Mouse (Mus musculus): ENCODE results near the gene Fhit. TPM values are rescaled to one million over a fixed set of nuclear protein-coding genes. Genes with fewer than 3 reads are reported as not detected.

The Fhit gene
- polyA plus RNA-seq, 1 experiment = 0.25 TPM

- no peaks in the 10 kb centered on the region for H3K36me3 ChIP-seq (replicated peaks; ENCODE audit: low read length)
- H3K27me3 ChIP-seq (replicated peaks) = no peaks in the 10 kb centered on the region
- no peaks in the 10 kb centered on the region for H3K9me3 ChIP-seq
- TF ChIP-seq GATA1 (IDR thresholded peaks at IDR 0.05; ENCODE audit: borderline replicate concordance, low read length) (no peak), FLI1 (IDR thresholded peaks at IDR 0.05; ENCODE audit: low read length) (no peak)
- H3K4me1 ChIP-seq = peaks cover 11% of the 10 kb centered on the region; the same call in 1 of the 2 replicates
- H3K4me3 ChIP-seq (replicated peaks) = no peak overlapping the region
These were observed 1613.9 kb downstream of the Fhit start for GRCm38 (mm10) chr14:9547952-9548351.

GRCm38 (mm10) chr14:9544364-9544763 is 1617.5 kb downstream of the Fhit start:
- Histone ChIP-seq H3K36me3 (replicated peaks; ENCODE audit: low read length) (no peaks in the 10 kb centered on the region), H3K4me3 (replicated peaks) (no peak overlapping the region), H3K4me1 (peaks cover 11% of the 10 kb centered on the region; the same call in 1 of the 2 replicates), H3K9me3 (no peaks in the 10 kb centered on the region), H3K27me3 (replicated peaks) (no peaks in the 10 kb centered on the region)
- no peak for TF ChIP-seq FLI1 (IDR thresholded peaks at IDR 0.05; ENCODE audit: low read length)
- no peak for TF ChIP-seq GATA1 (IDR thresholded peaks at IDR 0.05; ENCODE audit: borderline replicate concordance, low read length)

- TF ChIP-seq GATA1 (IDR thresholded peaks at IDR 0.05; ENCODE audit: borderline replicate concordance, low read length) (no peak), FLI1 (IDR thresholded peaks at IDR 0.05; ENCODE audit: low read length) (no peak)
- Histone ChIP-seq H3K27me3 (replicated peaks) (no peaks in the 10 kb centered on the region), H3K9me3 (no peaks in the 10 kb centered on the region), H3K36me3 (replicated peaks; ENCODE audit: low read length) (no peaks in the 10 kb centered on the region), H3K4me3 (replicated peaks) (no peak overlapping the region), H3K4me1 (no peaks in the 10 kb centered on the region)
These were observed 1626.3 kb downstream of the Fhit start for GRCm38 (mm10) chr14:9535491-9535890.

GRCm38 (mm10) chr14:9529247-9529646 is 1632.6 kb downstream of the Fhit start:
- TF ChIP-seq FLI1 (IDR thresholded peaks at IDR 0.05; ENCODE audit: low read length) = no peak
- TF ChIP-seq GATA1 (IDR thresholded peaks at IDR 0.05; ENCODE audit: borderline replicate concordance, low read length) = no peak
- Histone ChIP-seq H3K36me3 (replicated peaks; ENCODE audit: low read length) (no peaks in the 10 kb centered on the region), H3K9me3 (no peaks in the 10 kb centered on the region), H3K27me3 (replicated peaks) (no peaks in the 10 kb centered on the region), H3K4me1 (no peaks in the 10 kb centered on the region), H3K4me3 (replicated peaks) (no peak overlapping the region)

- Histone ChIP-seq H3K4me1 (no peaks in the 10 kb centered on the region), H3K9me3 (no peaks in the 10 kb centered on the region), H3K4me3 (replicated peaks) (no peak overlapping the region), H3K36me3 (replicated peaks; ENCODE audit: low read length) (no peaks in the 10 kb centered on the region), H3K27me3 (replicated peaks) (no peaks in the 10 kb centered on the region)
- TF ChIP-seq FLI1 (IDR thresholded peaks at IDR 0.05; ENCODE audit: low read length) (no peak), GATA1 (IDR thresholded peaks at IDR 0.05; ENCODE audit: borderline replicate concordance, low read length) (no peak)
These were observed 1635.7 kb downstream of the Fhit start for GRCm38 (mm10) chr14:9526136-9526535.

GRCm38 (mm10) chr14:9517651-9518050 is 1644.2 kb downstream of the Fhit start:
- Histone ChIP-seq H3K4me3 (replicated peaks) (no peak overlapping the region), H3K36me3 (replicated peaks; ENCODE audit: low read length) (no peaks in the 10 kb centered on the region)
- TF ChIP-seq FLI1 (IDR thresholded peaks at IDR 0.05; ENCODE audit: low read length) = no peak
- no peak for TF ChIP-seq GATA1 (IDR thresholded peaks at IDR 0.05; ENCODE audit: borderline replicate concordance, low read length)

GRCm38 (mm10) chr14:9509678-9510077 is 1652.2 kb downstream of the Fhit start:
- Histone ChIP-seq H3K27me3 (replicated peaks) (no peaks in the 10 kb centered on the region), H3K4me1 (no peaks in the 10 kb centered on the region), H3K4me3 (replicated peaks) (no peak overlapping the region), H3K9me3 (no peaks in the 10 kb centered on the region), H3K36me3 (replicated peaks; ENCODE audit: low read length) (no peaks in the 10 kb centered on the region)
- TF ChIP-seq GATA1 (IDR thresholded peaks at IDR 0.05; ENCODE audit: borderline replicate concordance, low read length) = no peak
- no peak for TF ChIP-seq FLI1 (IDR thresholded peaks at IDR 0.05; ENCODE audit: low read length)

More at GRCm38 (mm10) chr14:9517651-9518050, 1644.2 kb downstream of the Fhit start:
- H3K9me3 ChIP-seq = no peaks in the 10 kb centered on the region
- no peaks in the 10 kb centered on the region for H3K4me1 ChIP-seq
- H3K27me3 ChIP-seq (replicated peaks) = no peaks in the 10 kb centered on the region

Other genes with a start within 250 kb of the Fhit start
- 0.55 TPM in 1 of 2 replicates, not detected in the other for gene Gm3839, start 194.7 kb upstream of the Fhit start, polyA plus RNA-seq (2012; ENCODE audit: insufficient read depth, low replicate concordance)

Measured in megakaryocyte, embryonic 14.5 days (primary cell).